Mouse (Mus musculus) kidney, adult 2 months (tissue): ENCODE data around the gene Slc16a11. TPM values are rescaled to one million over a fixed set of nuclear protein-coding genes. Genes with fewer than 3 reads are reported as not detected.

ENCODE experiments used
- DNase-seq: peaks from one replicate; pipeline ENCODE4 v3.0.0; 2021
- H3K27ac ChIP-seq: fragments of 200-500 bp; 2 replicates; pipeline ENCODE4 v1.5.1; 2012; ENCODE audit warnings: low read depth, low read length, control low read depth, inconsistent platforms; ENCODE audit not compliant: insufficient read depth
- H3K27me3 ChIP-seq: fragments of 200-500 bp; replicated peaks from 2 replicates; pipeline ENCODE4 v1.6.1; 2012; ENCODE audit warnings: mild to moderate bottlenecking, moderate library complexity, low read length, inconsistent platforms; ENCODE audit not compliant: control insufficient read depth, insufficient read depth
- H3K36me3 ChIP-seq: fragments of 200-500 bp; 2 replicates; pipeline ENCODE4 v1.6.1; 2012; ENCODE audit warnings: mild to moderate bottlenecking, moderate library complexity, low read length, inconsistent platforms; ENCODE audit not compliant: control insufficient read depth, insufficient read depth
- H3K4me1 ChIP-seq: fragments of 200-500 bp; 2 replicates; pipeline ENCODE4 v1.6.1; 2011; ENCODE audit warnings: low read length; ENCODE audit not compliant: control insufficient read depth, insufficient read depth
- H3K4me3 ChIP-seq: fragments of 200-500 bp; 2 replicates; pipeline ENCODE4 v1.5.1; 2011; ENCODE audit warnings: mild to moderate bottlenecking, low read depth, low read length, control low read depth; ENCODE audit not compliant: insufficient read depth
- CTCF ChIP-seq: fragments of 200-500 bp; conservative IDR thresholded peaks from 2 replicates; pipeline ENCODE4 v1.5.1; 2011; ENCODE audit warnings: low read depth, mild to moderate bottlenecking, control low read depth, low read length, moderate library complexity, mixed read lengths; ENCODE audit not compliant: insufficient read depth, insufficient read length
- POLR2A ChIP-seq: fragments of 200-500 bp; IDR thresholded peaks from one replicate; pipeline ENCODE4 v1.6.1; 2011; ENCODE audit warnings: low read depth, low read length, control low read depth
- WGBS: fragments of 180-500 bp; shearing (Covaris S2); methylation state at CpG from one replicate; pipeline ENCODE4 v1.1.7; 2018; 5-methylcytosine and 5-hydroxymethylcytosine counted together
- polyA plus RNA-seq: library from polyadenylated mRNA; depleted of rRNA; stranded (reverse); fragments of >200 nt; gene quantifications from 2 replicates; pipeline ENCODE4 v1.2.3, GENCODE M21; 2012

Slc16a11 gene
- polyA plus RNA-seq, 1 experiment = 36.4 TPM

GRCm38 (mm10) chr11:70218039-70218438 lies 5.5 kb downstream of the Slc16a11 start:
- no peaks in the 10 kb centered on the region; the same call in 1 of the 2 replicates for H3K36me3 ChIP-seq
- no peaks in the 10 kb centered on the region for H3K27me3 ChIP-seq
- peaks cover 32% of the 10 kb centered on the region for H3K4me1 ChIP-seq
- DNase-seq = peak; percentile 90
- WGBS = 41% methylated on average over 4 of the region's 4 CpGs
- H3K4me3 ChIP-seq = no peak overlapping the region
- TF ChIP-seq CTCF = no peak
- H3K27ac ChIP-seq = peak overlapping the region; percentile 93

GRCm38 (mm10) chr11:70218741-70219470 lies 6.4 kb downstream of the Slc16a11 start:
- no peak for DNase-seq
- 63% methylated on average over 15 of the region's 15 CpGs for WGBS
- Histone ChIP-seq H3K4me3 (peak overlapping the region; percentile 27), H3K27me3 (no peaks in the 10 kb centered on the region), H3K36me3 (no peaks in the 10 kb centered on the region; the same call in 1 of the 2 replicates), H3K4me1 (peaks cover 28% of the 10 kb centered on the region), H3K27ac (peak overlapping the region; percentile 93)
- TF ChIP-seq POLR2A (no peak), CTCF (no peak)

- TF ChIP-seq CTCF = no peak
- no peak for TF ChIP-seq POLR2A
- Histone ChIP-seq H3K4me1 (peaks cover 32% of the 10 kb centered on the region), H3K4me3 (peak overlapping the region; percentile 63), H3K27ac (peak overlapping the region; percentile 77), H3K36me3 (no peaks in the 10 kb centered on the region; the same call in 1 of the 2 replicates), H3K27me3 (no peaks in the 10 kb centered on the region)
- 55% methylated on average over 7 of the region's 7 CpGs for WGBS
- DNase-seq = no peak
These were observed 7.3 kb downstream of the Slc16a11 start for GRCm38 (mm10) chr11:70219873-70220272.

GRCm38 (mm10) chr11:70220323-70220722 lies 7.8 kb downstream of the Slc16a11 start:
- peak; percentile 48 for DNase-seq

GRCm38 (mm10) chr11:70220731-70221602 lies 8.4 kb downstream of the Slc16a11 start, which contains the start of gene Slc16a13:
Gene Slc16a13 (minus strand): TSS chr11:70221064.
- Histone ChIP-seq H3K36me3 (no peaks in the 10 kb centered on the region; the same call in 1 of the 2 replicates), H3K4me1 (peaks cover 32% of the 10 kb centered on the region), H3K27ac (peak within 1 kb of the TSS; percentile 86), H3K27me3 (no peaks in the 10 kb centered on the region), H3K4me3 (peak within 1 kb of the TSS; percentile 63)
- WGBS = under 1% methylated on average over 28 of the region's 28 CpGs
- TF ChIP-seq CTCF (no peak), POLR2A (peak; percentile 85)
- peak; percentile 99 for DNase-seq

More at GRCm38 (mm10) chr11:70220323-70220722, 7.8 kb downstream of the Slc16a11 start:
- Histone ChIP-seq H3K36me3 (no peaks in the 10 kb centered on the region; the same call in 1 of the 2 replicates), H3K27me3 (no peaks in the 10 kb centered on the region), H3K4me3 (peak overlapping the region; percentile 63), H3K27ac (peak overlapping the region; percentile 77), H3K4me1 (peaks cover 32% of the 10 kb centered on the region)
- TF ChIP-seq CTCF = no peak
- no peak for TF ChIP-seq POLR2A
- 5% methylated on average over 24 of the region's 24 CpGs for WGBS

- WGBS = 14% methylated on average over 14 of the region's 14 CpGs
- peak overlapping the region; percentile 86 for H3K27ac ChIP-seq
- peak; percentile 82 for DNase-seq
- H3K4me3 ChIP-seq = peak overlapping the region; percentile 63
- no peaks in the 10 kb centered on the region; the same call in 1 of the 2 replicates for H3K36me3 ChIP-seq
- H3K4me1 ChIP-seq = peaks cover 35% of the 10 kb centered on the region
- H3K27me3 ChIP-seq = no peaks in the 10 kb centered on the region
- TF ChIP-seq POLR2A (no peak), CTCF (no peak)
These were observed 9.3 kb downstream of the Slc16a11 start for GRCm38 (mm10) chr11:70221603-70222500.

- TF ChIP-seq POLR2A (no peak), CTCF (no peak)
- H3K27me3 ChIP-seq = no peaks in the 10 kb centered on the region
- no peak overlapping the region for H3K4me3 ChIP-seq
- peaks cover 18% of the 10 kb centered on the region for H3K4me1 ChIP-seq
- peak overlapping the region; percentile 57 for H3K27ac ChIP-seq
- WGBS = 65% methylated on average over 9 of the region's 9 CpGs
- no peaks in the 10 kb centered on the region for H3K36me3 ChIP-seq
- DNase-seq = peak; percentile 79
These were observed 11.2 kb downstream of the Slc16a11 start for GRCm38 (mm10) chr11:70223724-70224123.
